Mouse (Mus musculus) cerebellum, adult 9-10 months (tissue): ENCODE measurements around the gene Tmem39a.

Source experiments
- DNase-seq: peaks from one replicate; pipeline ENCODE4 v3.0.0; 2022

The Tmem39a gene

DNA sequence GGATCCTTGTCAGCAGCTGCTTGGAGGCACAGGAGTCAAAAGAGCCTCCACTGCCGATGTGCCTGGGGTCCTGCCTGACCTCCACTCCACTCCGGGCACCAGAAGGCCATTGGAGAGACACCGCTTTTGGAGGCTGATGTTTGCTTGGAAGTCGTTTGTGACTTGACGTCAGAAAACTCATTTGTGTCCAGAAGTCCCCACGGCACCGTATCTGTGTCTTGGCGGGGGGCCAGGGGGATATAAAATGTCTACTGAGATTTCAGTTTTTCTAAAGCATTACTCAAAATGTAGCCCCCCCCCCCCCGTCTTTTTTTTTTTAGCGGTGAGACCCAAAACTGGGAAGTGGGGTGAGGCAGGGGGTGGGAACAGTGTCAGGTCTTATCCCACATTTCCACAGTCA, 78.6 kb downstream of the Tmem39a start:
- DNase-seq: no peak
